Mouse (Mus musculus) neural tube, postnatal 0 days (tissue): ENCODE results near the gene Itih4. TPM values are rescaled to one million over a fixed set of nuclear protein-coding genes. Genes with fewer than 3 reads are reported as not detected.

Experiments used
- polyA plus RNA-seq: library from polyadenylated mRNA; unstranded; fragments of >200 nt; fragmentation: Nextera tagmentation; extraction: Ambion mirVana; gene quantifications from 2 replicates; pipeline ENCODE4 v1.2.1, GENCODE M21; 2015

Itih4 gene
- not detected in 2 replicates for polyA plus RNA-seq

DNA sequence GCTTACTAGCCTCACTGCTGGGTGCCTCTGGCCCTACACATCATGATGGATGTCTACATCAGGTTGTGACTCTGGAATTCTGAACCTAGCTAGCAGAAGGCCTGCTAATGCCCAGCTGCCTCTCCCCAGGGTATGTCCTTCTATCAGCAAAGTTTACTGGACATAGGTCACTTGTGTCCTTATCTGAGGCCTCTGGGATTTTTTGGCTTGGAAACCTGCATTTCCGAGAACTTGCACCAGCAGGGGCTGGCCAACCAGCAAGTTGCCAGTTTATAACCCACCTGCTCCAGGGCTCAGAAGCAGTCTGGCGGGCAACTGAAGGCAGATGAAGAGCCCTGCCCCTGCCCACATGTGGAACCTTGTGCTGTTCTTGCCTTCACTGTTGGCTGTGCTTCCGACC, at the start of gene Itih4:
Gene Itih4, plus strand, starts transcription at position 273 of the 400 bp plus-strand sequence.

DNA sequence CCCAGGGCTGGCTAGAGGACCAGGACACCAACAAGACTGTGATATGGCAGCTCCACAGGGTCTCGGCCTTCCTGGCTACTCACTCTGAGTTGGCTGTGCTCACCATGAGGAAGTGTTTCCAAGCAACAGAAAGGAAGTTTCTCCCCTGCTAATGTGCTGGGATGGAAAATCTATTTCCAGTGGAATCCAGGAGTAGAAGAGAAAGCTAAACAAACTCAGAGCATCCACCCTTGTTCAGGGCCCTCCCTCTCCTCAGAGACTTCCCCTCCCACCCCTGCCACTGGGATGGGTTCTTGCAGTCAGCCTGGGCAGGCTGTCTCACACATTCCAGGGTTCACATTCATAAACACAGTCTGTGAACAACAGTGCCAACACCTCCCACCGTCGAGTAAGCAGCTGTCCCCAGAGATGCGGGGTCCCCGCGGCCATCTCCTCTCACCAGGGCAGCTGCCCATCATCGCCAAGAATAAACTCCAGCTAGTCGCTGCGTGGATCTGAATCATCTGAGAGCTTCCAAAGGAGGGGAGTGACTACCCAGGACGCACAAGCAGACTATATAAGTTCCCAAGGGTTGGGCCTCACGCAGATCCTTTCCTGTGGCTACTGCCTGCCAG, 7.2 kb upstream of the Itih4 start, which contains the start of gene Mustn1:
Gene Mustn1, plus strand, starts transcription at position 243 of the 614 bp plus-strand sequence.

DNA sequence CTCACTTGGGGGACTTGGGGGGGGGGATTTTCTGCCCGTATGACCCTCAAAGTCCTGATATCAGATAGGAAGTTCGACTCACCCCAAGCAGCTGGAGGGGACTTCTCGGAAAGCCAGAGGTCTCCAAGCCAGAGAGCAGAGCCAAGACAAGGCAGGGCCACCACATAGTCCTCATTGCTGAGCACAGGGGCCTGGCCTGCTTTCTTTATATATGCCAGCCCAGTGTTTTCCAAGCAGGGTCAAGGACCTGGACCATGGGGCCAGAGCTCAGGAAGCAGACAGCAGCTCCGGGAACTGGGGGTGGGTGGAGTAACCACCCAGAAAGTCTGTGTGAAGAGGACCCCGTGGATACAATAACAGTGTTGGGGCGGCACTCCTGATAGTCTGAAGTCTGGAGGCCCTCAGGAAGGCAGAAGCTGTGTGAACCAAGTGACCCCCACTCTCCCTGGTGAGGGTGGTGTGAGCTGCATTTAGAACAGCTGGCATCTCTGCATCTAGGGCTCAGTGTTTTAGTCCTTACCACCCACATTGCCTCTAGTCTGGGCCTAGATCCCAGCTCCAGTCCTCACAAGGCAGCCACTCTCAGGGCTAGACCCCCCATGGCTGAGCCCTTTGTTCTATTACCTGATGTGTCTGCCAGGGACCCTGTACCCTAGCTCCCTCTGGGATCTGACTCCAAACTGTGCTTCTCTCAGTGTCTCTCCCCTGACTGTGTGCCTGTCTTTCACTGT, 37.3 kb downstream of the Itih4 start, which contains the start of gene Itih3:
Gene Itih3, minus strand, starts transcription at position 386 of the 731 bp plus-strand sequence.

DNA sequence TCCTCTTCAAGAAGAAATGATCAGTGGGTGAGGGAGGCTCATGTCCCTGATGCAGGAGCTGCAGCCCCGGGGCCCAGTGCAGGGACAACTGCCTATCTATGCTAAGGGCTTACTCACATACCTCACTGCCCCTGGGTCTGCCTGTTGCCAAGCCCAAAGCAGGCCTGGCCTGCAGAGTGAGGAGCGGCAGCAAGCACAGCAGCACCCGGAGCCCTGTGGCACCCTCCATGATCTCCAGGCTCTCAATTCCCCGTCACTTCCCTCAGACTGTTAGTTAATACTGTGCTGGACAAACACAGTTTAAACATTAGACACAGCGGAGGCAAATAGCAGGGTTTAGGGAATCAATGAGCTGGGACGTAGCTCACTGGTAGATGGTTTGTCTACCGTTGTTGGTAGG, 56.8 kb downstream of the Itih4 start, which contains the start of gene Itih1:
Gene Itih1, minus strand, starts transcription at position 252 of the 400 bp plus-strand sequence.

DNA sequence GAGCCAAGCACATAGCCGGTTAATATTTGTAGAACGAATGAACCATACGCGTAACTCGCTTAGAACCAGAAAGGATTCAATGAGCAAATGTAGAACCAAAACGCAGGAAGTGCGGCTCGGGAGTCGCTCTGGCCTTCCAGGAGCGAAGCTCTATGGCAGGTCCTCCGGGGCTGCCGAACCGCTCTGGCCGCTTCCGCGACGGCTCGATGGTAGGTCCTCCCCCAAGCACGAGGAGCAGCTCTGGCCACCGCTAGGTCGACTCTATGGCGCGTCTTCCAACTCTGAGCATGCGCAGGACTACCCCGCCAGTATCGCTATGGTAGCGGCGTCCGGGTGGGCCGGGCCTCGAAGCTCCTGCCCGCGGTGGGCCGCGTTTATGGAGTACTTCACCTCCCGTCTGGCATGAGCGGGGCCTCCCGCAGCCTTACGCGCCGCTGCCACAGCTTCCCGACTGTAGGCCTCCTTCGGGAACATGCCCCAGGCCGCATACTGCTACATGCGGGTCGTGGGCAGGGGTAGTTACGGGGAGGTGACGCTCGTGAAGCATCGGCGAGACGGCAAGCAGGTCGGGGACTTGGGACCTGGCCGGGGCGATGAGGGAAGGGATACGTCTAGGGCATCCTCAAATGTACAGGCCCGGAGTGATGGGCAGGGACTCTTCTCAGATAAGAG, 65.0 kb downstream of the Itih4 start, which contains the start of gene Nek4:
Gene Nek4, plus strand, starts transcription at position 224 of the 672 bp plus-strand sequence.

Other genes with a start within 250 kb of the Itih4 start
- gene Rft1, start 232.1 kb upstream of the Itih4 start, polyA plus RNA-seq: 8.2 TPM in 2 replicates
- gene Sfmbt1, start 171.6 kb upstream of the Itih4 start, polyA plus RNA-seq: 13.5 and 14.0 TPM in 2 replicates
- 17.8 and 21.5 TPM in 2 replicates for gene Tmem110, start 60.9 kb upstream of the Itih4 start, polyA plus RNA-seq
- 2.5 and 4.4 TPM in 2 replicates for gene Mustn1, start 7.3 kb upstream of the Itih4 start, polyA plus RNA-seq
- gene Itih3, start 37.3 kb downstream of the Itih4 start, polyA plus RNA-seq: 10.3 and 10.8 TPM in 2 replicates
- not detected in 2 replicates for gene Itih1, start 56.8 kb downstream of the Itih4 start, polyA plus RNA-seq
- gene Nek4, start 64.9 kb downstream of the Itih4 start, polyA plus RNA-seq: 11.5 and 13.1 TPM in 2 replicates
- gene Glt8d1, start 114.9 kb downstream of the Itih4 start, polyA plus RNA-seq: 46.2 and 49.6 TPM in 2 replicates
- 435 and 488 TPM in 2 replicates for gene Spcs1, start 115.2 kb downstream of the Itih4 start, polyA plus RNA-seq
- gene Pbrm1, start 132.7 kb downstream of the Itih4 start, polyA plus RNA-seq: 72.5 and 77.0 TPM in 2 replicates
- gene Gnl3, start 132.7 kb downstream of the Itih4 start, polyA plus RNA-seq: 46.8 and 51.4 TPM in 2 replicates
- 63.0 and 75.6 TPM in 2 replicates for gene Smim4, start 242.5 kb downstream of the Itih4 start, polyA plus RNA-seq
- 128 and 139 TPM in 2 replicates for gene Nt5dc2, start 244.6 kb downstream of the Itih4 start, polyA plus RNA-seq